Mouse (Mus musculus) limb, embryonic 10.5 days (tissue): ENCODE data around the gene Tnfaip8l2. TPM values are rescaled to one million over a fixed set of nuclear protein-coding genes. Genes with fewer than 3 reads are reported as not detected.

Source experiments
- DNase-seq: peaks from one replicate; pipeline ENCODE4 v3.0.0-alpha.2; 2017; ENCODE audit warnings: low spot score
- H3K27ac ChIP-seq: fragments of 300-500 bp; sonication (generic); 2 replicates; pipeline ENCODE4 v1.5.1; 2016; ENCODE audit warnings: mild to moderate bottlenecking
- H3K27me3 ChIP-seq: fragments of 300-500 bp; sonication (generic); 2 replicates; pipeline ENCODE4 v1.6.1; 2016; ENCODE audit warnings: low read depth, mild to moderate bottlenecking; ENCODE audit not compliant: poor library complexity, severe bottlenecking
- H3K36me3 ChIP-seq: fragments of 300-500 bp; sonication (generic); 2 replicates; pipeline ENCODE4 v1.6.1; 2016; ENCODE audit warnings: mild to moderate bottlenecking, moderate library complexity
- H3K4me1 ChIP-seq: fragments of 300-500 bp; sonication (generic); 2 replicates; pipeline ENCODE4 v1.6.1; 2016
- H3K4me3 ChIP-seq: fragments of 300-500 bp; sonication (generic); 2 replicates; pipeline ENCODE4 v1.5.1; 2016; ENCODE audit warnings: mild to moderate bottlenecking, moderate library complexity
- H3K9me3 ChIP-seq: fragments of 300-500 bp; sonication (generic); replicated peaks from 2 replicates; pipeline ENCODE4 v1.6.1; 2016; ENCODE audit warnings: mild to moderate bottlenecking
- WGBS: fragments of 180-500 bp; shearing (Covaris S2); methylation state at CpG from one replicate; pipeline ENCODE4 v1.1.7; 2016; 5-methylcytosine and 5-hydroxymethylcytosine counted together
- microRNA-seq: library from miRNA; unstranded; fragments of <30 nt; microRNA quantifications from one replicate; pipeline ENCODE4, GENCODE M21; 2017
- polyA plus RNA-seq: library from polyadenylated mRNA; unstranded; fragments of >200 nt; fragmentation: Nextera tagmentation; extraction: Ambion mirVana; gene quantifications from 2 replicates; pipeline ENCODE4 v1.2.1, GENCODE M21; 2016

Tnfaip8l2 gene
- polyA plus RNA-seq, 1 experiment from 2014 or later = 1.9 TPM

GRCm38 (mm10) chr3:95100854-95101253, 41.3 kb downstream of the Tnfaip8l2 start:
- no peak overlapping the region for H3K4me3 ChIP-seq
- no peaks in the 10 kb centered on the region for H3K27me3 ChIP-seq
- H3K36me3 ChIP-seq = peaks cover 66% of the 10 kb centered on the region
- no peaks in the 10 kb centered on the region for H3K9me3 ChIP-seq
- 34% methylated on average over 2 of the region's 2 CpGs for WGBS
- H3K4me1 ChIP-seq = peaks cover 14% of the 10 kb centered on the region
- DNase-seq = no peak
- no peak overlapping the region for H3K27ac ChIP-seq

Small RNAs within 50 kb of the gene (microRNA-seq; reads per million reads assigned to microRNA genes)
- not detected for gene Mir8099-1

Other genes with a start within 250 kb of the Tnfaip8l2 start
- gene Selenbp1, start 209.3 kb downstream of the Tnfaip8l2 start, polyA plus RNA-seq = 8.5 and 12.5 TPM in 2 replicates
- gene Rfx5, start 188.3 kb downstream of the Tnfaip8l2 start, polyA plus RNA-seq = 6.7 and 10.8 TPM in 2 replicates
- gene Pi4kb, start 167.6 kb downstream of the Tnfaip8l2 start, polyA plus RNA-seq = 18.9 and 22.2 TPM in 2 replicates
- 38.6 and 40.8 TPM in 2 replicates for gene Zfp687, start 126.9 kb downstream of the Tnfaip8l2 start, polyA plus RNA-seq
- 365 and 382 TPM in 2 replicates for gene Psmd4, start 99.7 kb downstream of the Tnfaip8l2 start, polyA plus RNA-seq
- 18.6 and 21.7 TPM in 2 replicates for gene Pip5k1a, start 35.4 kb downstream of the Tnfaip8l2 start, polyA plus RNA-seq
- gene Vps72, start 31.3 kb downstream of the Tnfaip8l2 start, polyA plus RNA-seq = 297 and 327 TPM in 2 replicates
- 1.2 and 1.4 TPM in 2 replicates for gene Tmod4, start 17.9 kb downstream of the Tnfaip8l2 start, polyA plus RNA-seq
- gene Scnm1, start 8.3 kb downstream of the Tnfaip8l2 start, polyA plus RNA-seq = 74.1 and 79.7 TPM in 2 replicates
- gene Lysmd1, start 8.3 kb downstream of the Tnfaip8l2 start, polyA plus RNA-seq = 12.6 and 16.2 TPM in 2 replicates
- 8.9 and 15.8 TPM in 2 replicates for gene Sema6c, start 18.1 kb upstream of the Tnfaip8l2 start, polyA plus RNA-seq
- 11.4 and 13.1 TPM in 2 replicates for gene Gabpb2, start 75.6 kb upstream of the Tnfaip8l2 start, polyA plus RNA-seq
- gene Cdc42se1, start 86.4 kb upstream of the Tnfaip8l2 start, polyA plus RNA-seq = 82.6 and 85.3 TPM in 2 replicates
- 12.0 and 12.3 TPM in 2 replicates for gene Mllt11, start 89.8 kb upstream of the Tnfaip8l2 start, polyA plus RNA-seq
- 0.65 and 0.92 TPM in 2 replicates for gene Gm128, start 99.2 kb upstream of the Tnfaip8l2 start, polyA plus RNA-seq
- gene Bnipl, start 108.8 kb upstream of the Tnfaip8l2 start, polyA plus RNA-seq = 0.35 and 0.79 TPM in 2 replicates
- 25.8 and 33.0 TPM in 2 replicates for gene Mindy1, start 139.0 kb upstream of the Tnfaip8l2 start, polyA plus RNA-seq
- 27.7 and 30.5 TPM in 2 replicates for gene Prune1, start 139.7 kb upstream of the Tnfaip8l2 start, polyA plus RNA-seq
- 1.2 and 1.6 TPM in 2 replicates for gene Anxa9, start 164.8 kb upstream of the Tnfaip8l2 start, polyA plus RNA-seq
- gene Cers2, start 172.4 kb upstream of the Tnfaip8l2 start, polyA plus RNA-seq = 131 and 144 TPM in 2 replicates
- gene Setdb1, start 214.8 kb upstream of the Tnfaip8l2 start, polyA plus RNA-seq = 57.1 and 62.9 TPM in 2 replicates